Mouse (Mus musculus) small intestine, adult 2 months (tissue): Measurements from ENCODE around the gene Faim2.

Source experiments
- CTCF ChIP-seq: fragments of 200-500 bp; IDR thresholded peaks from 2 replicates; pipeline ENCODE4 v1.5.1; 2012; ENCODE audit warnings: low read depth, mild to moderate bottlenecking, control low read depth, inconsistent platforms, low read length, moderate library complexity, mixed read lengths; ENCODE audit not compliant: insufficient replicate concordance, insufficient read length; ENCODE audit errors: extremely low read depth
- POLR2A ChIP-seq: fragments of 200-500 bp; IDR thresholded peaks from 2 replicates; pipeline ENCODE4 v1.6.1; 2012; ENCODE audit warnings: low read depth, mild to moderate bottlenecking, control low read depth, inconsistent platforms, low read length, moderate library complexity

DNA sequence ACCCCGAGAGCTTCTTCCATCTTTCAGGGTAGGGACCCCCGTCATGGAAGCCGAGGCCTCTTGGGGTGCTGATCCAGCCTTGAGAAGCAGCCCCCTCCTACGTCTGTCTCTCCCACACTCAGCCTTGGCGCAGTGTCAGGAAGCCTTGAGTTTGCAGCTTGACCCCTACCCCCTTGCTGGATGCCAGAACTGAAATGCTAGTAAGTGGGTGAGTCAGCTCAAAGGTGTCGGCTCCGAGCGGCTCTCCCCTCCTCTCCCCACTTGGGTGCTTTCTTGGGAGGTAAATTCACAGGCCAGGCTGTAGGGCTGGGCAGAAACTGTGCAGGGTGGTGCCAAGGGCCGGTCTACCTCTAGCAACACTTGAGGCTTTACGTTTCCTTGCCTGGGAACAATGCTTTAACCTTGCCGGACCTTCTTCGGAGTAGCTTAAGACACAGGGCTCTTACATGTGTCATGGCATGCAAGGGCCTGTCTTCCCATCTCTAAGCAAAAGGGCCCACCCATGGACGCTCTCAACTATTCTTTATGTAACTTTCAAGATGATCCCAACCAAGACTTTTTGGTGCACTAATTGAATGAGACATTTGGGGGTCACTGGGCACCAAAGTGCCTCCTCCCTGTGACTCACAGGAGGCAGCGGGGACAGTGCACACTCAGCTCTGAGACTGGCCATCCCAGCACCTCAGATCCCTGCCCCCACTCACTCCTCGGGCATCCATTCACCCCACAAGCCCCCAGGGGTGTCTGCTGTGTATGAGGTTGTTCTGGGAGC, 22.5 kb downstream of the Faim2 start:
- TF ChIP-seq CTCF, result no peak
- no peak for TF ChIP-seq POLR2A
